Mouse (Mus musculus): ENCODE results near the gene Tbc1d4. TPM values are rescaled to one million over a fixed set of nuclear protein-coding genes. Genes with fewer than 3 reads are reported as not detected.

Gene Tbc1d4
- polyA plus RNA-seq, 1 experiment from 2014 or later, result 20.5 TPM

- no peaks in the 10 kb centered on the region for H3K27me3 ChIP-seq (ENCODE audit: control insufficient read depth, insufficient read depth, low read length)
- H3K4me2 ChIP-seq (ENCODE audit: low read length), result no peak overlapping the region
- H3K9me3 ChIP-seq (ENCODE audit: control insufficient read depth, low read length), result no peaks in the 10 kb centered on the region
- WGBS, result 100% methylated on average over 1 of the region's 1 CpGs
- H3K4me3 ChIP-seq (ENCODE audit: control insufficient read depth in 1 of 2, insufficient read depth in 1 of 2, low read depth in 1 of 2, low read length in 2 of 2), result no peak overlapping the region
- no peak overlapping the region for H3K9ac ChIP-seq (ENCODE audit: low read length)
- peaks cover 9 to 19% of the 10 kb centered on the region in 2 experiments for H3K4me1 ChIP-seq (ENCODE audit: control insufficient read depth in 2 of 2, insufficient read depth in 2 of 2, low read length in 2 of 2)
- no peak for ATAC-seq (ENCODE audit: insufficient number of reproducible peaks, insufficient read depth, low FRiP score, low read depth)
- H3K36me3 ChIP-seq (ENCODE audit: control insufficient read depth, insufficient read depth, low read length), result no peaks in the 10 kb centered on the region
- no peak overlapping the region for H3K27ac ChIP-seq (replicated peaks in 1 of 2; ENCODE audit: control insufficient read depth in 1 of 2, insufficient read depth in 1 of 2, low read depth in 2 of 2, low read length in 2 of 2)
Measured at GRCm38 (mm10) chr14:101574536-101574935, 34.5 kb downstream of the Tbc1d4 start.

DNA sequence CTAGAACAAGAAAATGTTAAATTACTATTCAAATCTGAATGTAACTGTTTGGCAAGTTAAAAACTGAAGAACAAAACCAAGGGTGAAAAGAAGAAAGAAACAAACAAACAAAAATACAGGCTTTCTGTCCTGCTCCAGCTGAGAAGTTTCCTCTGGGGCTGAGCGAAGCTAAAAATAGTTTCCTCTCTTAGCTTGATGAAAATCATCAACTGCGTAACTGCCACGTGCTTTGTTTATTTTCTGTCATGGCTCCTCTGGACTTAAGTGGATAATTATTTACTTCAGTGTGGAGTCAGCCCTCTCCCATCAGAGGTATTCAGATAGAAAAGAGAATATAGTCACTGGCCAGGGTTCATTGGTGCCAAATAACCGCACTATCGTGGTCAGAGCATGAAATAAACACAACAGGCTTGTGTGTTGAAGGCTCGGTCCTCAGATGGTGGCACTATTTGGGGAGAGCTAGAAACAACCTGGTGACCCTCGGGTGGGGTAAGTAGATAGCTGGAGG lies 35.8 kb downstream of the Tbc1d4 start:
- no peak for ATAC-seq (ENCODE audit: insufficient number of reproducible peaks, insufficient read depth, low FRiP score, low read depth)
- 41% methylated on average over 7 of the region's 7 CpGs for WGBS
- Histone ChIP-seq H3K36me3 (ENCODE audit: control insufficient read depth, insufficient read depth, low read length) (no peaks in the 10 kb centered on the region), H3K4me2 (ENCODE audit: low read length) (peak overlapping the region; percentile 37), H3K4me3 (ENCODE audit: control insufficient read depth in 1 of 2, insufficient read depth in 1 of 2, low read depth in 1 of 2, low read length in 2 of 2) (no peak overlapping the region), H3K9me3 (ENCODE audit: control insufficient read depth, low read length) (no peaks in the 10 kb centered on the region), H3K27ac (replicated peaks in 1 of 2; ENCODE audit: control insufficient read depth in 1 of 2, insufficient read depth in 1 of 2, low read depth in 2 of 2, low read length in 2 of 2) (peak overlapping the region; percentile 71 to 73), H3K9ac (ENCODE audit: low read length) (no peak overlapping the region), H3K4me1 (ENCODE audit: control insufficient read depth in 2 of 2, insufficient read depth in 2 of 2, low read length in 2 of 2) (peaks cover 12 to 27% of the 10 kb centered on the region in 2 experiments), H3K27me3 (ENCODE audit: control insufficient read depth, insufficient read depth, low read length) (no peaks in the 10 kb centered on the region)

- Histone ChIP-seq H3K9ac (ENCODE audit: low read length) (0 out of 2 replicates have a peak overlapping the region, but pooled peaks have one; percentile 16), H3K4me3 (ENCODE audit: control insufficient read depth in 1 of 2, insufficient read depth in 1 of 2, low read depth in 1 of 2, low read length in 2 of 2) (no peak overlapping the region), H3K4me2 (ENCODE audit: low read length) (no peak overlapping the region), H3K36me3 (ENCODE audit: control insufficient read depth, insufficient read depth, low read length) (no peaks in the 10 kb centered on the region), H3K27me3 (ENCODE audit: control insufficient read depth, insufficient read depth, low read length) (no peaks in the 10 kb centered on the region), H3K4me1 (ENCODE audit: control insufficient read depth in 2 of 2, insufficient read depth in 2 of 2, low read length in 2 of 2) (peaks cover 12 to 40% of the 10 kb centered on the region in 2 experiments), H3K27ac (replicated peaks in 1 of 2; ENCODE audit: control insufficient read depth in 1 of 2, insufficient read depth in 1 of 2, low read depth in 2 of 2, low read length in 2 of 2) (peak overlapping the region in 1 of 2 experiments; percentile 16; a peak in 1 of 4 replicates), H3K9me3 (ENCODE audit: control insufficient read depth, low read length) (no peaks in the 10 kb centered on the region)
- 39% methylated on average over 2 of the region's 2 CpGs for WGBS
- no peak; the same call in 1 of the 2 replicates for ATAC-seq (ENCODE audit: insufficient number of reproducible peaks, insufficient read depth, low FRiP score, low read depth)
Measured at GRCm38 (mm10) chr14:101568828-101569227, 40.2 kb downstream of the Tbc1d4 start.

GRCm38 (mm10) chr14:101566717-101567116 lies 42.3 kb downstream of the Tbc1d4 start:
- Histone ChIP-seq H3K27me3 (ENCODE audit: control insufficient read depth, insufficient read depth, low read length) (no peaks in the 10 kb centered on the region), H3K36me3 (ENCODE audit: control insufficient read depth, insufficient read depth, low read length) (no peaks in the 10 kb centered on the region), H3K4me1 (ENCODE audit: control insufficient read depth in 2 of 2, insufficient read depth in 2 of 2, low read length in 2 of 2) (peaks cover 3 to 28% of the 10 kb centered on the region in 2 experiments), H3K9me3 (ENCODE audit: control insufficient read depth, low read length) (no peaks in the 10 kb centered on the region), H3K27ac (replicated peaks in 1 of 2; ENCODE audit: control insufficient read depth in 1 of 2, insufficient read depth in 1 of 2, low read depth in 2 of 2, low read length in 2 of 2) (no peak overlapping the region), H3K4me3 (ENCODE audit: control insufficient read depth in 1 of 2, insufficient read depth in 1 of 2, low read depth in 1 of 2, low read length in 2 of 2) (no peak overlapping the region), H3K9ac (ENCODE audit: low read length) (no peak overlapping the region), H3K4me2 (ENCODE audit: low read length) (no peak overlapping the region)
- ATAC-seq (ENCODE audit: insufficient number of reproducible peaks, insufficient read depth, low FRiP score, low read depth), result no peak
- 92% methylated on average over 2 of the region's 2 CpGs for WGBS

GRCm38 (mm10) chr14:101565661-101566060 lies 43.3 kb downstream of the Tbc1d4 start:
- no peak overlapping the region for H3K9ac ChIP-seq (ENCODE audit: low read length)
- no peak overlapping the region for H3K4me2 ChIP-seq (ENCODE audit: low read length)
- no peak overlapping the region; a peak in 1 of 4 replicates for H3K27ac ChIP-seq (replicated peaks in 1 of 2; ENCODE audit: control insufficient read depth in 1 of 2, insufficient read depth in 1 of 2, low read depth in 2 of 2, low read length in 2 of 2)
- H3K9me3 ChIP-seq (ENCODE audit: control insufficient read depth, low read length), result no peaks in the 10 kb centered on the region
- no peaks in the 10 kb centered on the region for H3K36me3 ChIP-seq (ENCODE audit: control insufficient read depth, insufficient read depth, low read length)
- peaks cover 10 to 38% of the 10 kb centered on the region in 2 experiments for H3K4me1 ChIP-seq (ENCODE audit: control insufficient read depth in 2 of 2, insufficient read depth in 2 of 2, low read length in 2 of 2)
- WGBS, result 51% methylated on average over 3 of the region's 3 CpGs
- no peak for ATAC-seq (ENCODE audit: insufficient number of reproducible peaks, insufficient read depth, low FRiP score, low read depth)
- H3K27me3 ChIP-seq (ENCODE audit: control insufficient read depth, insufficient read depth, low read length), result no peaks in the 10 kb centered on the region
- H3K4me3 ChIP-seq (ENCODE audit: control insufficient read depth in 1 of 2, insufficient read depth in 1 of 2, low read depth in 1 of 2, low read length in 2 of 2), result no peak overlapping the region

DNA sequence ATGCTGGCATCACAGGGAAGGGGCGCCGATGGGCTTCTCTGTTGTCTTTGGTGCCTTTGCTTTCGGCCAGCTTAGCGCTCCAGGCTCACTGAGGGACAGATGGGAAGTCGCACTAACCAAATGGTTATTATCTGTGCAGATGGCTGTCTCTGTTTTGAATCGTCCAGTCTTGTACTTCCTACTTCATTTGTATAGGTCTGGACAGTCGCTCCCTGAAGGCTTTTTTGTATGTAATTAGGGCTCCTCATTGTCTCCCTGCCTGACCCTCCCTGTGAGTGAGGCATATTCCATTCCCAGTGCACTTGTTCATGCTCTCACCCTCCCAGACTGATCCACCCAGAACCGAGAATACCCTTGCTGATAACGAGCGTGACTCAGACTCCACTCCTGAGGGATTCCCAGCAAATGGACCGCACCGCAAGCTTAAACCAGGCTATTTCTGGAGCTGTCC lies 47.7 kb downstream of the Tbc1d4 start:
- Histone ChIP-seq H3K27me3 (ENCODE audit: control insufficient read depth, insufficient read depth, low read length) (no peaks in the 10 kb centered on the region), H3K9ac (ENCODE audit: low read length) (peak overlapping the region; percentile 47), H3K36me3 (ENCODE audit: control insufficient read depth, insufficient read depth, low read length) (no peaks in the 10 kb centered on the region), H3K27ac (replicated peaks in 1 of 2; ENCODE audit: control insufficient read depth in 1 of 2, insufficient read depth in 1 of 2, low read depth in 2 of 2, low read length in 2 of 2) (peak overlapping the region; percentile 5 to 41; a peak in 2 of 4 replicates), H3K4me3 (ENCODE audit: control insufficient read depth in 1 of 2, insufficient read depth in 1 of 2, low read depth in 1 of 2, low read length in 2 of 2) (no peak overlapping the region), H3K4me2 (ENCODE audit: low read length) (peak overlapping the region; percentile 50), H3K4me1 (ENCODE audit: control insufficient read depth in 2 of 2, insufficient read depth in 2 of 2, low read length in 2 of 2) (peaks cover 14 to 42% of the 10 kb centered on the region in 2 experiments), H3K9me3 (ENCODE audit: control insufficient read depth, low read length) (no peaks in the 10 kb centered on the region)
- no peak for ATAC-seq (ENCODE audit: insufficient number of reproducible peaks, insufficient read depth, low FRiP score, low read depth)
- WGBS, result 34% methylated on average over 12 of the region's 12 CpGs

GRCm38 (mm10) chr14:101559446-101559845 lies 49.5 kb downstream of the Tbc1d4 start:
- Histone ChIP-seq H3K9me3 (ENCODE audit: control insufficient read depth, low read length) (no peaks in the 10 kb centered on the region), H3K9ac (ENCODE audit: low read length) (no peak overlapping the region), H3K4me3 (ENCODE audit: control insufficient read depth in 1 of 2, insufficient read depth in 1 of 2, low read depth in 1 of 2, low read length in 2 of 2) (no peak overlapping the region), H3K27ac (replicated peaks in 1 of 2; ENCODE audit: control insufficient read depth in 1 of 2, insufficient read depth in 1 of 2, low read depth in 2 of 2, low read length in 2 of 2) (no peak overlapping the region), H3K4me1 (ENCODE audit: control insufficient read depth in 2 of 2, insufficient read depth in 2 of 2, low read length in 2 of 2) (peaks cover 19 to 37% of the 10 kb centered on the region in 2 experiments), H3K4me2 (ENCODE audit: low read length) (no peak overlapping the region), H3K36me3 (ENCODE audit: control insufficient read depth, insufficient read depth, low read length) (no peaks in the 10 kb centered on the region), H3K27me3 (ENCODE audit: control insufficient read depth, insufficient read depth, low read length) (no peaks in the 10 kb centered on the region)
- no peak for ATAC-seq (ENCODE audit: insufficient number of reproducible peaks, insufficient read depth, low FRiP score, low read depth)
- WGBS, result 79% methylated on average over 3 of the region's 3 CpGs

All from heart, embryonic 14.5 days (tissue).